Mouse (Mus musculus) cerebellum, adult 11-12 months (tissue): ENCODE results near the gene Tnfaip8l2.
A peak's percentile ranks its signal among the peaks of the same experiment; 100 is the strongest.

Experiments
- DNase-seq: peaks from one replicate; pipeline ENCODE4 v3.0.0; 2022

Tnfaip8l2 gene

GRCm38 (mm10) chr3:95141952-95142616 is at the start of gene Tnfaip8l2:
Gene Tnfaip8l2 (minus strand): TSS chr3:95142360.
- DNase-seq = no peak

- no peak for DNase-seq
Measured at GRCm38 (mm10) chr3:95186888-95187287, 44.7 kb upstream of the Tnfaip8l2 start.

- DNase-seq = no peak
Measured at GRCm38 (mm10) chr3:95186100-95186499, 43.9 kb upstream of the Tnfaip8l2 start.

DNA sequence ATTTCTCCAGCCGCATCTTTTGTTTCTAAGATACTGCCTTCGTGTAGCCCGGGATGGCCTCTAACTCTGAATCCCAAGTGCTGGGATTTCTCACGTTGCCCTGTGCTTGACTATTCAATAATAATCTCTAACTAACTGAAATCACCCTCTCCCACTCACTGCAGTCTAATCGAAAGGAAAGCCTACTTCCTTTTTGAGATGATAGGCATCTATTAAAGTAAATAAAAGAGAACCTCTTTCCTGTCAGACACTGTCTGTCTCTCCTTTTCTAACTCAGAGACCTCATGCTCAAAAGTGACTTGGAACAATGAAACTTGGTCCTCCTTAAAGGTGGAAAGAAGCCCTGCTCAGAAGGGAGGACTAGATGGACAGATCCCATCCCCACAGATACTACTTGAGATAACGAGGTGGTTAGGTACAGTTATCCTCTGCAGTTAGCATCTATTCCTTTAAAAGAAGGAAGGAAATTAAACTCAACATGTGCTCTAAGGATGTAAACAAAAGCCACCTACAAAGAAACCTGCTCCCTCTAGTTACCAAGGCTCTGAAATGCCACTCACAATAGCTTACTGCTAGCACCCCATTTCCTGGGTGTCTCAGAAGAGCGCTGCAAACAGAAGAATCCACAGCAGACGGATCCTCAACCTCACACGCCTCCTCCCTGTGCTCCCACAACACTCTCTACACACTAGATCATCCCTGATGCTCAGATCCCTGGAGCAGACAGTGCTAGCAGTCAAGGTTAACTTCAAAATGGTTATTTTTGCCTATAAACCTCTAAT is 42.8 kb upstream of the Tnfaip8l2 start:
- no peak for DNase-seq

GRCm38 (mm10) chr3:95181841-95182240 is 39.7 kb upstream of the Tnfaip8l2 start:
- no peak for DNase-seq

GRCm38 (mm10) chr3:95179890-95180289 is 37.7 kb upstream of the Tnfaip8l2 start:
- no peak for DNase-seq

- DNase-seq = no peak
Measured at GRCm38 (mm10) chr3:95178948-95179347, 36.8 kb upstream of the Tnfaip8l2 start.

GRCm38 (mm10) chr3:95177583-95177982 is 35.4 kb upstream of the Tnfaip8l2 start:
- no peak for DNase-seq

DNA sequence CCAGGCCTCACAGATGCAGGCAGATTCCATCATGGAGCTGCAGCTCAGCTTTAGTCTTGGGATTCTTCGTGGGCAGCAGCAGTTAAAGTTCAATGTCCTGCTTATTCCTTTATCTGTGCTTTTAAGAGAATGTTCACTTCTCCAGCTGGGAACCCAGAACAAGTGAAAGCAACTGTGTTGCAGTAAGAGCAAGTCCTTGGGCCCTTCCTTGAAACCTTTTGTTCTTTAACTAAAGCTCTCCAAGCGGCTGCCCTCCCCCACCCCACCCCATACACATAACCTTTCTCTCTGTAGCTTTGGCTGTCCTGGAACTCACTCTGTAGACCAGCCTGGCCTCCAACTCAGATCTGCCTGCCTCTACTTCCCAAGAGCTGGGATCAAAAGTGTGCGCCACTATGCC is 34.3 kb upstream of the Tnfaip8l2 start:
- DNase-seq = no peak

DNA sequence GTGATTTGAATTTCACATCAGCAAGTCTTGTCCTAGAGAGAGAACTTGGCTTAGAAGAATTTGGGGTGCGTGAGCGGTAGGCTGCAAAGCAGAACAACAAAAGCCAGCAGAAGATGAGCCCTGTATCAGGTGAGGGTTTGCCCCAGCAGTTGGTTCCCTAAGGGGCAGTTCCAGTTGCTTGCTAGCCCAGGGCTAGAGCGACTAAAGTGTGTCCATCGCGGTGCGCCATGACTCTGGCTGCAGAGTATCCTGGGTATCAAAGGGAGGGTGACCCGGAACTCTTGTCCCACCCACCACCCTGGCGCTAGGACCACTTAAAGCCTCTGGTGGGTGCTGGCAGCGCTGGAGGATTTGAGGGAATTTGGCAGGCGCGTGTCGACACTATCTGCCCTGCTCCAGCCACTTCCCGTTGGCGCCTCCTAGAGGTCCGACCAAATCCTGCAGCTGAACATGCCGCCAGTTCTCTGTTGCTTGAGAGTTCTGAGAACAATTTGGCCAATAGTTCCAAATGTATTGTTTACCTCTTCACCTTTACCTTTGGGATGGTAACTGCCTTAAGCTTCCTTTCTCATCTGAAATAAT is 31.9 kb upstream of the Tnfaip8l2 start:
- DNase-seq = peak; percentile 79

DNA sequence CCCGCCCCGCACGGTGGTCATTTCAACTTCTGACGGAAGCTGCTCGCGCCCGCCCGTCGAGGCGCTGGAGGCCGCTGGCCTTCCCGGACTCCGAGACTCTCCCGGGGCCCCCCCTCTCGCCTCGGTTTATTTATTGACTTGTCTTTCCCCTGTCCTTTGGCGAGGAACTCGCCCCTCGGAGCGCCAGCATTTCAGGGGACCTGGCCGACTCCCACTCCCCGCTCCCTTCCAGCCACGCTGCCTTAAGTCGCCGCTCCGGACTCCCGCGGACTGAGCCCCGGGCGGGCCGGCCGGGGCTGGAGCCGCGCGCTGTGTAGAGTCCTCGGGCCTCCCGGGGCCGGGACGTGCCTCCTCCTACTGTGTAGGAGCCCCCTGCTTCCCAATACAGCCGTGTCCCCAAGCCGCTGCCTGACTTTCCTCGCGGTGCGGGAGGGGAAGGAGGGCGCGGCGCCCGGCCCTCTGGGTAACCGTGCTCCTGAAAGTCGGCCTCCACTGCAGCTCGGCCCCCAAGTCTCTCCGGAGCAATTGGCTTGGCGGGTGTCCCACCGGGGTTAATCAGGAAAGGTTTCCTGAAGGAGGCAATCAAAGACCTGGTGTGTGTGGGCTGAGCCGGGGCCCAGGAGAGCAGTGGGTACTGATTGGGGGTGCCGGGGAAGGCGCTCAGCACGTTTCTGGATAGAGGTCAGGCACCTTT is 31.2 kb upstream of the Tnfaip8l2 start:
- DNase-seq = peak; percentile 32

- peak; percentile 28 for DNase-seq
Measured at GRCm38 (mm10) chr3:95172526-95173255, 30.5 kb upstream of the Tnfaip8l2 start.

DNA sequence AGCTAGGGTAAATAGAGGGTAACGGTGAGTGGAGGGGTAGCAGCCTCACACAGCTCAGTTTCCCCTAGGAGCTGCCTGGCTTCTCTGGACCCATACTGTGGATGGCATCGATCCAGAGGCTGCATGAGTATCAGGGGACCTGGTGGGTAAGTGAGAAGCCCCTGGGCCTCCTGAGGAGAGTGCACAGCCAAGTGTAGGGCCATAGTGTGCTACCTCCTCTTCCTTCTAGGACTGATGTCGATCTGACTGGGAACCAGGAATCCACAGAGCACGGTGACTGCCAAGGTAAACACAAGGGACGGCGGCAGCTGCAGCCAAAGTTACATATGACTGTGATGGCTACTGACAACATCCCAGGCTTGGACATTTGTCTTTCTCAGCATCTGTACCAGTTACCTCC is 28.9 kb upstream of the Tnfaip8l2 start:
- DNase-seq = peak; percentile 16

- DNase-seq = no peak
Measured at GRCm38 (mm10) chr3:95169996-95170395, 27.8 kb upstream of the Tnfaip8l2 start.

GRCm38 (mm10) chr3:95164840-95165239 is 22.7 kb upstream of the Tnfaip8l2 start:
- DNase-seq = no peak

DNA sequence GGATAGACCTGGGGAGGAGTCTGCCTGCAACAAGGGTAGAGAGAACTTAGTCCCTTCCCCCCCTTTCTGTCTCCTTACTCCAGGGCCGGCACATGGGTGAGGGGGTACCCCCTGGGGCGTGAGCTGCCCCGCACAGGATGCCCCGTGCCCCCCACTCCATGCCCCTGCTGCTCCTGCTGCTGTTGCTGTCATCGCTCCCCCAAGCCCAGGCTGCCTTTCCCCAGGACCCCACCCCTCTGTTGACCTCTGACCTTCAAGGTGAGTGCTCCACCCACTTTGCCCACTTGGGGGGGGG is 22.0 kb upstream of the Tnfaip8l2 start:
- DNase-seq = peak; percentile 38

DNA sequence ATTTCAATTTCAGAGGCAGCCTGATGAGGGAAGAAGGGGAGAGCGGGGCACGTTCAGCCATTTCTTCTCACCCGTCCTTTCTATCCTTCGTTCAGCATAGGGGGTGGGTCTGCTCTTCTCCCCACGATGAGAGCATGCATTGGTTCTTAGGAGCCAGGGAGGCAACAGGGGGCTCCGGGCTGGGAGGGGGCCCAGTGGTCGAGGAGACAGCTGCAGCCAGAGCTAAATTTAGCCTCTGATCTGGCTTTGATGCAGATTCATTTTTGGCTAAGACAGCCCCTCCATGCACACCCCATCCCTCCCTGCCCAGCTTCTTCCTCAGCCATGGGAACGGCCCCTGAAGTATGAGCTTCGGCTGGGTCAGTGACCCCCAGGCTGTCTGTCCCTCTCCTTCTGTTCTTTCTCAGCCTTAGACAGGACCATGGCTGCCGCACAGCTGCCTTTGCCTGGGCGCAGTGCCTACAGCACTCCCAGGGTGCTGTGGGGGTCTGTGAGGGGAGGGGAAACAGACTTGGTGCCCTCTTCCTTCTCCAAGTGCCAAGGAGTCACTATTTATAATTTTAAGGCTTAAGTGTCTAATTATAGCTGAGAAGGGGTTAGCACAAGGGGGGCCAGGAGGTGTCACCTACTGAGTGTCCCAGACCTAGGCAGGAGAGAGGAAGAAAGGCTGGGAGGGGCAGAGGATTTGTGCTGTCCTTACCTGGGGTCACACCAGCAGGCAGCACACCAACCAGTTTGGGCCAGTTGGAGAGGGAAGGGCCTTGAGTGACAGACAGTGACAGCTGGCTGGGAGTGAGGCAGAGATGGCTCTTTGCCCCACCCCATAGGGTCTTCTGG is 21.5 kb upstream of the Tnfaip8l2 start:
- no peak for DNase-seq

DNA sequence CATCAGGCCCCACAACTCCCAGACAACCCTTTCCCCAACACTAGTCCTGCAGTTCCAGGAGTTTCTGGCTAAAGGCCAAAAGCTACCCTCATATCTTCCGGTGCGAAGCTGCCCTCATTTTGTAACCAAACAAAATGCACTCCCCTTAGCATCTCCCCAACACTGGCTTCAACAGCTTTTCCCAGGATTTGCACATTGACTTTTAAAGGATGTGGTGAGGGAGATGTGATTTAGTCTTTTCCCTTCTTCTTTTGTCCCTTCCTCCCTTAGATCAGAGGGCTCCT is 20.1 kb upstream of the Tnfaip8l2 start:
- no peak for DNase-seq

DNA sequence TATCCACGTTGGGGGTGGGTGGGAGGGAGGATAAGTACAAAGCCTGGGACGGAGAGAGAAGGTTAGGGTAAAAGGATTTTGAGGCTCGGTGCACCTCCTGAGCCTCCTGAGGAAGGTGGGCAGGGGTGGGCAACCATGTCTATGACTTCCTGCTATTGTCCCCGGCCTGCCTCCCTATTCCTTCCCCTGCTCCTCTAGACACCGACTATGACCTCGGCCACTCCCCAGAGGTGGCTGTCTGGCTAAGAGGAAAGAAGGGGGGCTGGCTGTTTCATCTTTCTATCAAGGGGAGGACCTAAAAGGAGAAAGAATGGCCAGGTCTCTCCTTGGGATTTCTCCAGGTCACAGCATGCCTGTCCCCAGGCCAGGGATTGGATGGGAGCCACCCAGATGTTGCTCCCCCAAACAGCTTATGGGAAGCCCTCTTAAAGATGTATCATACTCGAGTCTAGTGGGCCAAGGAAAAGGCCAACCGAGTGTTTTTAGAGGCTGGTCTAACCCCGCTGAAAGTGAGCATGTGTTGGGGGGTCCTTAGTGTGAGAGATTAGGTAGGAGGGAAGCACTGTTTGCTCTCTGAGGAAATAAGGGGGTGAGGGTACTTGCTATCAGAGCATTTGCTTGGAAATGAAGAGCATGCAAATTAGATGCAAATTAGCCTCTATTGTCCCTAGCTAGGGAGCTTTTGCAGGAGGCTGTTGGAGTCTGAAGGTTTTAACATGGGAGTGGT is 19.6 kb upstream of the Tnfaip8l2 start:
- peak; percentile 52 for DNase-seq

DNA sequence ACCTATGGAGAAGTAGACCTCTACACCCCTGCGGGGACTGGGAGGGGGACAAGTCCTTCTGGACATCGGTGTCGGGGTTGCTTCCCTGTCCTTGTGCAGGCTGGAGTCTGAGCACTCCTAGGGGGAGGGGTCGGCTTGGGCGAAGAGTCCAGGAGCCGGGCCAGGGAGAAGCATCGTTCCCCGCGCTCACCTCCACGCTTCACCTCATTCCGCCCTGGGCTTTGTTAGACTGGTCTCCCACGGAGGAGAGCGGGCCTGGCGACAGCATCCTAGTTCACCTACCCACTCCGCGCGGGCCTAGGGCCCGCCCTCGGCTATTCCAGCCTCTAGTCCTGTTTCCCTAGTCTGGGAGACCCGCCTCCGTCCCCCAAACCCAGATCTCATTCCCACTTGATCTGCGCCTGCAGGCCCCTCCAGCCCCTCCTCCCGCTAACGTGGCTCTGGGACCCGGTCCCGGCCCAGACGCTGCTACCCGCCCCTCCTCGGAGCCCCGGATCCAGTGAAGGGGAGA is 18.9 kb upstream of the Tnfaip8l2 start:
- peak; percentile 64 for DNase-seq
